Comparison of ENCODE assay signal across 8 mouse cellular contexts in the genomic region with DNA sequence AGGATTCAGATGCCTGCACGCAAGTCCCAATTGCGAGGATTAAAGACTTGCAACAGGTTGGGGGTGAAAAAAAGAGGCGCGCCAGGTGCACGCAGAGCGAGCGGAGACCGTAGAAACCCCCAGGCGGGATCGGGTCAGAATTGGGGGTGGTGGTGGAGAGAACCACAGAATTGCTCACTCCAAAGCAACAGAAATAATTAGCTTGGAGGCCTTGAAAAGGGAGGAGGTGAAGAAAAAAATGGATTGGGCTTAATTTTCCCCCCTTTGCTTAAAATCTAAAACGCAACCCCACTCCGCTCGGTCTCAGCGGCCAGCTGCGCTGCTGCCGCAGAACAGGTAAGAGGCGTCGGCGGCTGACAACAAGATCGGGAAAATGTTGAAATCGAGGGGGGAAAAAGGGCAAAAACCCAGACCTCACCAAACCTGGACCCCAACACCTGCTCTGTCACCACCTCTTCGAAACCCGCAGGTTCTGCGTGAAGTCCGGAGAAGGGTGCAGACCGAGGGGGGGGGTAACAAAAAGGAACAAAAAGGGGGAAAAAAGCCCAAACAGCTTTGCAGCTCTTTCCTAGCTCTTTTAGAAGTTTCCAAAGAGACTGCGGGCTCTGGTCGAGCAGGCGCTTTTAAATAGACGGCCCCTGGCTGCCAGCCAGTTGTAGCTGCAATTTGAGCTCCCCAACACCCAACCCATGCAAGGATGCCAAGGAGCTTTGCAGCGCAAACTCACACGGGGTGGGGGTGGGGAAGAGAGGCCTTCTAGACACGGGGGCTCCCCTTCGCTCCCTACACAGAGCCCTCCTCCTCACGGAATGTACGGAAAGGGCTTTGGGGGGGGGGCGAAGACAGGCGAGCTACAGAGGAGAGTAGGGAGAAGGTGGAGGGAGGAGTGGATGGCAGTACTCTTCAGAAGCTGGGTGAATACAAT. TPM values are rescaled to one million over a fixed set of nuclear protein-coding genes. Genes with fewer than 3 reads are reported as not detected.
A peak's percentile ranks its signal among the peaks of the same experiment; 100 is the strongest.
DNase-seq lines count a peak whose midpoint lies in the region; ATAC-seq and TF ChIP-seq lines count a peak whose summit lies in the region.

A gene (minus strand): TSS at position 598 of the 925 bp plus-strand sequence.

- H3K9me3 ChIP-seq in ES-Bruce4 (replicated peaks; ENCODE audit: control insufficient read depth, insufficient read depth, low read length, poor library complexity, severe bottlenecking): no peaks in the 10 kb centered on the region
- no peaks in the 10 kb centered on the region for H3K9me3 ChIP-seq in forebrain, embryonic 15.5 days
- H3K9me3 ChIP-seq in lung, embryonic 15.5 days: no peaks in the 10 kb centered on the region

- H3K27ac ChIP-seq in ES-Bruce4 (ENCODE audit: insufficient read depth, low read length): no peak within 1 kb of the TSS
- peak within 1 kb of the TSS; percentile 77 for H3K27ac ChIP-seq in forebrain, embryonic 15.5 days (replicated peaks)
- H3K27ac ChIP-seq in lung, embryonic 15.5 days: peak within 1 kb of the TSS; percentile 90

- intact Hi-C loops in heart, postnatal 36 days (cut with DNase I): loop anchor here (5.0 to 10.0 kb wide), 5 partner anchors 130 to 498 kb away; no protein-coding TSS in a partner anchor

- no peak for TF ChIP-seq POLR2A in ES-Bruce4 (IDR thresholded peaks at IDR 0.05; ENCODE audit: insufficient read depth, low read length)
- peak; percentile 31; the same call in 1 of the 2 replicates for TF ChIP-seq POLR2A in brain, embryonic 14.5 days (IDR thresholded peaks at IDR 0.05; ENCODE audit: borderline replicate concordance, extremely low read depth, insufficient read depth, insufficient read length, poor library complexity, severe bottlenecking)

- peak; percentile 96 for DNase-seq in brain, embryonic 14.5 days (ENCODE audit: low read depth)
- peak; percentile 82 to 83 for DNase-seq in heart, postnatal 36 days
- DNase-seq in layer of hippocampus, adult 8-10 months (ENCODE audit: low spot score in 2 of 2): peak in 1 of 2 experiments; percentile 58
- peak; percentile 88 for DNase-seq in right cerebral cortex, postnatal 10 days (ENCODE audit: low spot score in 2 of 2)
- no peak for DNase-seq in natural killer cell, adult 2 months (ENCODE audit: low spot score in 2 of 2)

- H3K4me1 ChIP-seq in ES-Bruce4 (ENCODE audit: control insufficient read depth, insufficient read depth, low read length): no peaks in the 10 kb centered on the region
- H3K4me1 ChIP-seq in forebrain, embryonic 15.5 days: peaks cover 61% of the 10 kb centered on the region
- peaks cover 83% of the 10 kb centered on the region for H3K4me1 ChIP-seq in lung, embryonic 15.5 days

- peak within 1 kb of the TSS; percentile 75 for H3K4me3 ChIP-seq in ES-Bruce4 (ENCODE audit: low read depth, low read length)
- H3K4me3 ChIP-seq in forebrain, embryonic 15.5 days: peak within 1 kb of the TSS; percentile 57
- H3K4me3 ChIP-seq in lung, embryonic 15.5 days: peak within 1 kb of the TSS; percentile 54

- no peak for TF ChIP-seq CTCF in ES-Bruce4 (IDR thresholded peaks at IDR 0.05; ENCODE audit: low read depth, low read length)
- no peak for TF ChIP-seq CTCF in brain, embryonic 14.5 days (IDR thresholded peaks at IDR 0.05; ENCODE audit: borderline replicate concordance, extremely low read depth, insufficient read depth, insufficient read length)

- WGBS in forebrain, embryonic 15.5 days: under 1% methylated on average over 38 of the region's 38 CpGs
- WGBS in lung, embryonic 15.5 days: under 1% methylated on average over 38 of the region's 38 CpGs

- H3K4me2 ChIP-seq in forebrain, embryonic 15.5 days (replicated peaks): peak within 1 kb of the TSS; percentile 98
- H3K4me2 ChIP-seq in lung, embryonic 15.5 days: peak within 1 kb of the TSS; percentile 84

- peaks cover 13% of the 10 kb centered on the region for H3K27me3 ChIP-seq in ES-Bruce4 (ENCODE audit: control insufficient read depth, insufficient read depth, low read length, poor library complexity, severe bottlenecking)
- H3K27me3 ChIP-seq in forebrain, embryonic 15.5 days: no peaks in the 10 kb centered on the region
- H3K27me3 ChIP-seq in lung, embryonic 15.5 days: peaks cover 41% of the 10 kb centered on the region; the same call in 1 of the 2 replicates

- H3K36me3 ChIP-seq in ES-Bruce4 (ENCODE audit: control insufficient read depth, insufficient read depth, low read length, poor library complexity, severe bottlenecking): no peaks in the 10 kb centered on the region
- no peaks in the 10 kb centered on the region for H3K36me3 ChIP-seq in forebrain, embryonic 15.5 days
- no peaks in the 10 kb centered on the region for H3K36me3 ChIP-seq in lung, embryonic 15.5 days

- ATAC-seq in forebrain, embryonic 15.5 days (replicated peaks): peak; percentile 47
- peak; percentile 56 for ATAC-seq in lung, embryonic 15.5 days (ENCODE audit: borderline replicate concordance, extremely low read depth, low FRiP score, low TSS enrichment)

- TF ChIP-seq EP300 in ES-Bruce4 (IDR thresholded peaks at IDR 0.05; ENCODE audit: insufficient read depth, low read depth, low read length): no peak

- peak within 1 kb of the TSS; percentile 9; the same call in 1 of the 2 replicates for H3K9ac ChIP-seq in ES-Bruce4 (ENCODE audit: low read depth, poor library complexity, severe bottlenecking)
- H3K9ac ChIP-seq in forebrain, embryonic 15.5 days (replicated peaks): peak within 1 kb of the TSS; percentile 68
- H3K9ac ChIP-seq in lung, embryonic 15.5 days: peak within 1 kb of the TSS; percentile 62

RNA-seq across cellular contexts. Expression of the gene that starts here (rescaled TPM):
- 0.99 TPM in 2 replicates for polyA plus RNA-seq in ES-Bruce4 (2011; ENCODE audit: insufficient read depth, insufficient read length, low read depth, missing spikeins)
- 31.0 and 73.8 TPM in 2 replicates for polyA plus RNA-seq in brain, embryonic 14.5 days (2012; rRNA removed)
- 22.0 and 24.4 TPM in 2 replicates for polyA plus RNA-seq in forebrain, embryonic 15.5 days (2015; fragmentation: Nextera tagmentation; extraction: Ambion mirVana)
- 100 to 1,000 TPM in 1 of 2 experiments, 10 to 100 TPM in 1; 95.6 to 123 TPM for total RNA-seq in heart, postnatal 36 days (2021)
- total RNA-seq in layer of hippocampus, adult 8-10 months (2022): 100 to 1,000 TPM in 2 of 4 experiments, 10 to 100 TPM in 2; 81.6 to 154 (median 113) TPM
- 72.0 and 76.7 TPM in 2 replicates for polyA plus RNA-seq in lung, embryonic 15.5 days (2015; fragmentation: Nextera tagmentation; extraction: Ambion mirVana)

Comparison
In these comparisons a context has a peak if more than half of its experiments do, and no peak if none do; other contexts are left out.
1. RNA of the gene that starts here (polyA plus RNA-seq): 72.0 to 76.7 TPM in lung, embryonic 15.5 days, 31.0 to 73.8 TPM in brain, embryonic 14.5 days and 22.0 to 24.4 TPM in forebrain, embryonic 15.5 days; 0.99 TPM in ES-Bruce4; every median in the first group is over 10 times any median in the second.
2. H3K9ac ChIP-seq: peak in every context shown above with its lines; median percentile 68 in forebrain, embryonic 15.5 days; 62 in lung, embryonic 15.5 days; 9 in ES-Bruce4.
3. DNase-seq: peak in brain, embryonic 14.5 days (single experiment), heart, postnatal 36 days (2 of 2) and right cerebral cortex, postnatal 10 days (2 of 2); none in natural killer cell, adult 2 months (0 of 2).
4. Peak in every context shown above with its lines, with median percentiles within 50 percentile points of each other: H3K4me3 ChIP-seq.